Mouse (Mus musculus): ENCODE data around the gene Rabgef1. TPM values are rescaled to one million over a fixed set of nuclear protein-coding genes. Genes with fewer than 3 reads are reported as not detected.
A peak's percentile ranks its signal among the peaks of the same experiment; 100 is the strongest.

Rabgef1 gene
- polyA plus RNA-seq, 1 experiment from 2014 or later: 24.4 TPM

GRCm38 (mm10) chr5:130222146-130223004 is 50.8 kb downstream of the Rabgef1 start:
- H3K9me3 ChIP-seq (ENCODE audit: control insufficient read depth, low read length): no peaks in the 10 kb centered on the region; the same call in 1 of the 2 replicates
- no peaks in the 10 kb centered on the region for H3K27me3 ChIP-seq (replicated peaks; ENCODE audit: control insufficient read depth, insufficient read depth, low read length)
- peak overlapping the region; percentile 99 for H3K9ac ChIP-seq (ENCODE audit: low read depth, low read length)
- peak overlapping the region; percentile 99 for H3K4me3 ChIP-seq (ENCODE audit: low read depth, low read length)
- under 1% methylated on average over 49 of the region's 88 CpGs for WGBS
- 0 out of 2 replicates have a peak, but pooled peaks cover 5% of the 10 kb centered on the region for H3K36me3 ChIP-seq (ENCODE audit: control insufficient read depth, insufficient read depth, low read length)
- ATAC-seq (ENCODE audit: low read depth) (peak; percentile 91), DNase-seq (ENCODE audit: low spot score) (peak; percentile 89)
- H3K4me1 ChIP-seq (ENCODE audit: control insufficient read depth, insufficient read depth, low read length): peaks cover 17% of the 10 kb centered on the region
- peak overlapping the region; percentile 77 for H3K4me2 ChIP-seq (ENCODE audit: low read depth, low read length)
- peak overlapping the region; percentile 86 for H3K27ac ChIP-seq (replicated peaks; ENCODE audit: low read depth, low read length)

- H3K4me3 ChIP-seq (ENCODE audit: low read depth, low read length): no peak overlapping the region
- H3K27ac ChIP-seq (replicated peaks; ENCODE audit: low read depth, low read length): no peak overlapping the region
- no peak overlapping the region for H3K4me2 ChIP-seq (ENCODE audit: low read depth, low read length)
- H3K4me1 ChIP-seq (ENCODE audit: control insufficient read depth, insufficient read depth, low read length): peaks cover 12% of the 10 kb centered on the region
- no peaks in the 10 kb centered on the region for H3K27me3 ChIP-seq (replicated peaks; ENCODE audit: control insufficient read depth, insufficient read depth, low read length)
- ATAC-seq (ENCODE audit: low read depth) (no peak), DNase-seq (ENCODE audit: low spot score) (no peak)
- no peak overlapping the region for H3K9ac ChIP-seq (ENCODE audit: low read depth, low read length)
- whole genome bisulfite sequencing: 90% methylated on average over 3 of the region's 3 CpGs
- no peaks in the 10 kb centered on the region for H3K9me3 ChIP-seq (ENCODE audit: control insufficient read depth, low read length)
- peaks cover 28% of the 10 kb centered on the region for H3K36me3 ChIP-seq (ENCODE audit: control insufficient read depth, insufficient read depth, low read length)
Observed at GRCm38 (mm10) chr5:130226790-130227189, 55.2 kb downstream of the Rabgef1 start.

GRCm38 (mm10) chr5:130228120-130228519 is 56.5 kb downstream of the Rabgef1 start:
- Histone ChIP-seq H3K27me3 (replicated peaks; ENCODE audit: control insufficient read depth, insufficient read depth, low read length) (no peaks in the 10 kb centered on the region), H3K9ac (ENCODE audit: low read depth, low read length) (no peak overlapping the region), H3K27ac (replicated peaks; ENCODE audit: low read depth, low read length) (no peak overlapping the region), H3K36me3 (ENCODE audit: control insufficient read depth, insufficient read depth, low read length) (peaks cover 42% of the 10 kb centered on the region), H3K9me3 (ENCODE audit: control insufficient read depth, low read length) (no peaks in the 10 kb centered on the region), H3K4me3 (ENCODE audit: low read depth, low read length) (no peak overlapping the region), H3K4me2 (ENCODE audit: low read depth, low read length) (no peak overlapping the region), H3K4me1 (ENCODE audit: control insufficient read depth, insufficient read depth, low read length) (peaks cover 10% of the 10 kb centered on the region)
- whole genome bisulfite sequencing: 86% methylated on average over 4 of the region's 4 CpGs
- DNase-seq (ENCODE audit: low spot score) (no peak), ATAC-seq (ENCODE audit: low read depth) (no peak)

- H3K36me3 ChIP-seq (ENCODE audit: control insufficient read depth, insufficient read depth, low read length): peaks cover 96% of the 10 kb centered on the region
- H3K27me3 ChIP-seq (replicated peaks; ENCODE audit: control insufficient read depth, insufficient read depth, low read length): no peaks in the 10 kb centered on the region
- no peak overlapping the region for H3K4me3 ChIP-seq (ENCODE audit: low read depth, low read length)
- H3K4me1 ChIP-seq (ENCODE audit: control insufficient read depth, insufficient read depth, low read length): no peaks in the 10 kb centered on the region
- H3K4me2 ChIP-seq (ENCODE audit: low read depth, low read length): no peak overlapping the region
- no peak overlapping the region for H3K9ac ChIP-seq (ENCODE audit: low read depth, low read length)
- 94% methylated on average over 8 of the region's 8 CpGs for WGBS
- DNase-seq (ENCODE audit: low spot score): no peak
- H3K9me3 ChIP-seq (ENCODE audit: control insufficient read depth, low read length): no peaks in the 10 kb centered on the region
- H3K27ac ChIP-seq (replicated peaks; ENCODE audit: low read depth, low read length): no peak overlapping the region
- no peak for ATAC-seq (ENCODE audit: low read depth)
Observed at GRCm38 (mm10) chr5:130236302-130236701, 64.7 kb downstream of the Rabgef1 start.

- 89% methylated on average over 7 of the region's 7 CpGs for WGBS
- DNase-seq (ENCODE audit: low spot score) (no peak), ATAC-seq (ENCODE audit: low read depth) (no peak)
- Histone ChIP-seq H3K9me3 (ENCODE audit: control insufficient read depth, low read length) (no peaks in the 10 kb centered on the region), H3K4me1 (ENCODE audit: control insufficient read depth, insufficient read depth, low read length) (no peaks in the 10 kb centered on the region), H3K4me3 (ENCODE audit: low read depth, low read length) (no peak overlapping the region), H3K27ac (replicated peaks; ENCODE audit: low read depth, low read length) (no peak overlapping the region), H3K4me2 (ENCODE audit: low read depth, low read length) (no peak overlapping the region), H3K9ac (ENCODE audit: low read depth, low read length) (no peak overlapping the region), H3K27me3 (replicated peaks; ENCODE audit: control insufficient read depth, insufficient read depth, low read length) (no peaks in the 10 kb centered on the region), H3K36me3 (ENCODE audit: control insufficient read depth, insufficient read depth, low read length) (peaks cover 95% of the 10 kb centered on the region)
Observed at GRCm38 (mm10) chr5:130239236-130239635, 67.6 kb downstream of the Rabgef1 start.

- no peaks in the 10 kb centered on the region for H3K9me3 ChIP-seq (ENCODE audit: control insufficient read depth, low read length)
- no peaks in the 10 kb centered on the region for H3K4me1 ChIP-seq (ENCODE audit: control insufficient read depth, insufficient read depth, low read length)
- H3K27me3 ChIP-seq (replicated peaks; ENCODE audit: control insufficient read depth, insufficient read depth, low read length): no peaks in the 10 kb centered on the region
- no peak overlapping the region for H3K9ac ChIP-seq (ENCODE audit: low read depth, low read length)
- WGBS: 100% methylated on average over 2 of the region's 2 CpGs
- peaks cover 95% of the 10 kb centered on the region for H3K36me3 ChIP-seq (ENCODE audit: control insufficient read depth, insufficient read depth, low read length)
- no peak for DNase-seq (ENCODE audit: low spot score)
- no peak for ATAC-seq (ENCODE audit: low read depth)
- H3K4me3 ChIP-seq (ENCODE audit: low read depth, low read length): no peak overlapping the region
- no peak overlapping the region for H3K4me2 ChIP-seq (ENCODE audit: low read depth, low read length)
- no peak overlapping the region for H3K27ac ChIP-seq (replicated peaks; ENCODE audit: low read depth, low read length)
Observed at GRCm38 (mm10) chr5:130239856-130240255, 68.3 kb downstream of the Rabgef1 start.

GRCm38 (mm10) chr5:130241426-130241825 is 69.8 kb downstream of the Rabgef1 start:
- no peaks in the 10 kb centered on the region for H3K27me3 ChIP-seq (replicated peaks; ENCODE audit: control insufficient read depth, insufficient read depth, low read length)
- 90% methylated on average over 12 of the region's 12 CpGs for WGBS

GRCm38 (mm10) chr5:130247823-130248222 is 76.2 kb downstream of the Rabgef1 start:
- H3K27ac ChIP-seq (replicated peaks; ENCODE audit: low read depth, low read length): no peak overlapping the region
- H3K4me3 ChIP-seq (ENCODE audit: low read depth, low read length): no peak overlapping the region
- no peaks in the 10 kb centered on the region for H3K27me3 ChIP-seq (replicated peaks; ENCODE audit: control insufficient read depth, insufficient read depth, low read length)
- no peaks in the 10 kb centered on the region for H3K4me1 ChIP-seq (ENCODE audit: control insufficient read depth, insufficient read depth, low read length)
- no peaks in the 10 kb centered on the region for H3K9me3 ChIP-seq (ENCODE audit: control insufficient read depth, low read length)
- H3K36me3 ChIP-seq (ENCODE audit: control insufficient read depth, insufficient read depth, low read length): peaks cover 94% of the 10 kb centered on the region
- no peak for DNase-seq (ENCODE audit: low spot score)
- H3K4me2 ChIP-seq (ENCODE audit: low read depth, low read length): no peak overlapping the region
- WGBS: 89% methylated on average over 5 of the region's 5 CpGs
- H3K9ac ChIP-seq (ENCODE audit: low read depth, low read length): no peak overlapping the region
- no peak for ATAC-seq (ENCODE audit: low read depth)

More at GRCm38 (mm10) chr5:130241426-130241825, 69.8 kb downstream of the Rabgef1 start:
- H3K4me1 ChIP-seq (ENCODE audit: control insufficient read depth, insufficient read depth, low read length): no peaks in the 10 kb centered on the region
- ATAC-seq (ENCODE audit: low read depth) (no peak), DNase-seq (ENCODE audit: low spot score) (no peak)
- no peak overlapping the region for H3K4me2 ChIP-seq (ENCODE audit: low read depth, low read length)
- H3K9ac ChIP-seq (ENCODE audit: low read depth, low read length): no peak overlapping the region
- H3K36me3 ChIP-seq (ENCODE audit: control insufficient read depth, insufficient read depth, low read length): peaks cover 97% of the 10 kb centered on the region
- H3K9me3 ChIP-seq (ENCODE audit: control insufficient read depth, low read length): no peaks in the 10 kb centered on the region
- no peak overlapping the region for H3K27ac ChIP-seq (replicated peaks; ENCODE audit: low read depth, low read length)
- no peak overlapping the region for H3K4me3 ChIP-seq (ENCODE audit: low read depth, low read length)
